Mouse (Mus musculus): Measurements from ENCODE around the gene Igsf9. TPM values are rescaled to one million over a fixed set of nuclear protein-coding genes. Genes with fewer than 3 reads are reported as not detected.

Igsf9 gene
- polyA plus RNA-seq, 1 experiment from 2014 or later = 11.0 TPM

DNA sequence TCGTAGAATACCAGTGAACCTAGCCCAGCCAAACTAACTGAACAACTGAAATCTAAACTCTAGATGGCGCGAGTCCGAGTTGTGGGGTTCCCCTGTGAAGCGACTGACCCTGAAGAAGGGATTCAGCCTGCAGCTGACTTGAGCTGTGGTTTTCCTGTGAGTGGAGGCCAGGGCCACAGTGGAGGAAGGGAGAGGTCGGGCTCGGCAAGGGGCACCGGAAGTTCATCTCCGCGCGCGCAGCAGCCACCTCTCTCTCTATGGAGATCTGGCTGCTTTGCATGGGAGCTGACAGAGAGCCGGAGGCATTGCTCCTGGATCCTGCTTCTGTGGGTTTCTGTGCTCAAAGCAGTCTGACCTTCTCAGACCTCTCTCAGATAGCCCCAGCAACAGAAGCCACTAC lies 31.4 kb downstream of the Igsf9 start:
- TF ChIP-seq CTCF (IDR thresholded peaks at IDR 0.05) = no peak
- ChIA-PET POLR2A (interaction anchor here (1.0 kb wide), 1 partner anchor 9 kb away, joined by 3 read pairs; no protein-coding TSS in a partner anchor), CTCF (interaction anchor here (1.4 kb wide), 1 partner anchor 20 kb away, joined by 3 read pairs; no protein-coding TSS in a partner anchor)
- DNase-seq (ENCODE audit: low read depth, low spot score) = no peak
- no peak for ATAC-seq
- in situ Hi-C loops (cut with MboI; ENCODE audit: low pct_unique_long_range_greater_than_20kb) = loop anchor here (25.0 kb wide), 1 partner anchor 376 kb away; the partner anchor contains the start of genes Dcaf8 and Pex19
- H3K27me3 ChIP-seq = no peaks in the 10 kb centered on the region

DNA sequence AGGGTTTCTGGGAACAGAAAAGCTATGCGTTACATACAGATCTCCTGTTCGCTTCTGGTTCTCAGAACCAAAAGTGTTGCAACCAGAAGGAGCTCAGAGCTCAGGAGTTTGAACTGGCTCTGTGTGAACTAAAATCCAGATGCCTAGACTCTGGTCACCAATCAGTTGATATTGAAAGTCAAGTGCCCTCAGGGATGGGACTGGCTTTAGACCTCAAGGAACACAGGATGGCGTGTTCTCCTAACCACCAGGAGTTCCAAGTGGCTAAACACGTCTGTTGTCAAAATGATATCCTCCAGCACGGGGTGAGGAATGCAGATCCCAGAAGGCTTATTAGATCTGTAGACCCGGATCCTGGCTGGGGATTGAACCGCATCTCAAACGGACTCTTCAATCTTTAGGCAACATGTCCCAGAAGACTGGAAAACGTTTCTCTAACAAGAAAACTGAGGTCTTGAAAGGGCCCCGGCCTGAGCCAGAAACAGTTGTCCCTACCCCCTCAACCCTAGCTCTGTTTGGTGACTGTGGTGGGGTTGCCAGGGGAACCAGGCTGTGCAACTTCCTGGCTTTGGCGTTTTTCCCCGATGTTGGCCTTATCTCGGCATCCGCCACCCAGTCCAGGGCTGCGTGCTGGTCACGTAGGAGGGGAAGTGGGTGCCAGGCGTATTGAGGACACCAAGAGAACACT lies 32.1 kb downstream of the Igsf9 start:
- CTCF ChIA-PET = interaction anchor here (0.9 to 1.4 kb wide), 3 partner anchors 13 to 32 kb away, joined by 3 to 4 read pairs (median 3); partner anchors contain the start of gene Igsf9
- ATAC-seq (peak; percentile 36), DNase-seq (ENCODE audit: low read depth, low spot score) (no peak)
- in situ Hi-C loops (cut with MboI; ENCODE audit: low pct_unique_long_range_greater_than_20kb) = loop anchor here (25.0 kb wide), 1 partner anchor 376 kb away; the partner anchor contains the start of genes Dcaf8 and Pex19
- TF ChIP-seq CTCF (IDR thresholded peaks at IDR 0.05) = no peak
- no peaks in the 10 kb centered on the region for H3K27me3 ChIP-seq
- POLR2A ChIA-PET = interaction anchor here (0.6 to 1.0 kb wide), 3 partner anchors 10 to 21 kb away, joined by 3 to 5 read pairs (median 4); partner anchors contain the start of gene Tagln2

DNA sequence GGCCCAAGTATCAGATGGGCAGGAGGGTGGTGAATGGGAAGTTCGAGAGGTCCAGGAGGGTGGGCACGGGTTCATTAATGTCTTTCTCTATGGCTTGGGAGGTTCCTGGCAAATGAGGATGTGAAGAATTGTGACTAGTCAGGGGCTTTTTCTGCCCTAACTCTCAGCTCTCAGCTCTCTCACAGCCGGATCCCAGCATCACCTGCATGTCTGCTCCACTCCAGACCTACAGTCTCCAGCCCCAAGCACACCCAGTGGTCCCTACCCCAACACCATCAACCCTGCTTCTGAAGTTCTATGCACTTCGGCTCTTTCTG lies 32.6 kb downstream of the Igsf9 start:
- no peak for TF ChIP-seq CTCF (IDR thresholded peaks at IDR 0.05)
- POLR2A ChIA-PET = interaction anchor here (0.7 kb wide), 1 partner anchor 22 kb away, joined by 4 read pairs; no protein-coding TSS in a partner anchor
- in situ Hi-C loops (cut with MboI; ENCODE audit: low pct_unique_long_range_greater_than_20kb) = loop anchor here (25.0 kb wide), 1 partner anchor 377 kb away; the partner anchor contains the start of genes Dcaf8 and Pex19
- no peaks in the 10 kb centered on the region for H3K27me3 ChIP-seq
- ATAC-seq (no peak), DNase-seq (ENCODE audit: low read depth, low spot score) (no peak)
- CTCF ChIA-PET = interaction anchor here (0.9 to 2.2 kb wide), 5 partner anchors 13 to 33 kb away, joined by 3 to 6 read pairs (median 4); partner anchors contain the start of gene Igsf9

DNA sequence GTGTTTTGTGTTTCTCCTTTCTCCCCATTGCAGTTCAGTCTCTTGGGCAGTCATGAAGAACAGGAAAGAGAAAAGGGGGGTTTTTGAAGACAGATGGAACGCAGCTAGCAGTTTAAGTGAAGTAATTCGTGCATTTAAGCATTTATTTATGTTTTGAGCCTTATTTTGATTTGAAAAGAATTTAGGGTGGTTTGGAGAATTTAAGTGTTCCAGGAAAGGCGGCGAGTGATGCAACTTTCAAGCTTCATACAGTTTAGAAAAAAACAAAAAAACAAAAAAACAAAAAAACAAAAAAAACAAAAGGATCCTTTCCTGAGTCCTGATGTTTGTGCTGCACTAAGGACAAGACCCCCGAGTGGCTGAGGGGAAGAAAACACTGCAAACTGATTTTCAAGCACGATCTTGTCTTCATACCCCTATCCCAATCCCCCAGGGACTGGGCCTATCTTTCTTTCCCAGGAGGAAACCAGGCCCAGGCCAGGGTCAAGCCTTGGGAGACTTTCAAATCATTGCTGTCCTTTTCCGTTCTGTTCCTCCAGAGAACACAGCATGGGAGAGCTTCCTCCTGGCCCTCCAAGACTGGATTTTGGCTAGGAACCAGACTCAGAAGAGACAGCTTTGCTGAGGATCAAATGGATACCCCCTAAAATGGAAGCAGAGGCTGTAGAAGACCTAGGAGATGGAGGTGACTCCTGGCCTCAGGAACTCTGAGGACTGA lies 33.1 kb downstream of the Igsf9 start:
- no peak for ATAC-seq
- ChIA-PET POLR2A (interaction anchor here (0.7 kb wide), 1 partner anchor 22 kb away, joined by 4 read pairs; no protein-coding TSS in a partner anchor), CTCF (interaction anchor here (1.0 to 2.2 kb wide), 3 partner anchors 12 to 18 kb away, joined by 4 to 6 read pairs (median 4); no protein-coding TSS in a partner anchor)
- H3K27me3 ChIP-seq = no peaks in the 10 kb centered on the region
- in situ Hi-C loops (cut with MboI; ENCODE audit: low pct_unique_long_range_greater_than_20kb) = loop anchor here (25.0 kb wide), 1 partner anchor 377 kb away; the partner anchor contains the start of genes Dcaf8 and Pex19
- DNase-seq (ENCODE audit: low read depth, low spot score) = no peak
- TF ChIP-seq CTCF (IDR thresholded peaks at IDR 0.05) = no peak

DNA sequence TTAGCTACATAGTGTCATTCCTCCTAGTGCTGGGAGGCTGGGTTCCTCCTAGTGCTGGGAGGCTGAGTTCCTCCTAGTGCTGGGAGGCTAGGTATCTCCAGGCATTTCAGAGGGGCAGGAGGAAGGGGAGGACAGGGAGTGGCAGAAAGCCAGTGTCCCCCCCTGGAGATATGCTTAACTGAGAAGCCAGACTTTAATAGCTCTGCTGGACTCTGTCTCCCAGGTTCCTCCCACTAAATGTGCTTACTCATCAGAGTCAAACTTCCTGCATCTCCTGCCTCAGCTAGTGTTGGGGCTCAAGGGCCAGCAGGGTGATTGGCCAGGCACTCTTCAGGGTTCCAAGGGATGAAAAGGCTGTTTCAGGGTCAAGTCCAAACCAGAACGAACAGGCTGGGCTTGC lies 33.8 kb downstream of the Igsf9 start:
- TF ChIP-seq CTCF (IDR thresholded peaks at IDR 0.05) = no peak
- in situ Hi-C loops (cut with MboI; ENCODE audit: low pct_unique_long_range_greater_than_20kb) = loop anchor here (25.0 kb wide), 1 partner anchor 378 kb away; the partner anchor contains the start of genes Dcaf8 and Pex19
- ATAC-seq (no peak), DNase-seq (ENCODE audit: low read depth, low spot score) (no peak)
- CTCF ChIA-PET = interaction anchor here (1.3 to 2.2 kb wide), 2 partner anchors 13 to 17 kb away, joined by 4 to 6 read pairs; no protein-coding TSS in a partner anchor
- POLR2A ChIA-PET = no interaction called here
- no peaks in the 10 kb centered on the region for H3K27me3 ChIP-seq

DNA sequence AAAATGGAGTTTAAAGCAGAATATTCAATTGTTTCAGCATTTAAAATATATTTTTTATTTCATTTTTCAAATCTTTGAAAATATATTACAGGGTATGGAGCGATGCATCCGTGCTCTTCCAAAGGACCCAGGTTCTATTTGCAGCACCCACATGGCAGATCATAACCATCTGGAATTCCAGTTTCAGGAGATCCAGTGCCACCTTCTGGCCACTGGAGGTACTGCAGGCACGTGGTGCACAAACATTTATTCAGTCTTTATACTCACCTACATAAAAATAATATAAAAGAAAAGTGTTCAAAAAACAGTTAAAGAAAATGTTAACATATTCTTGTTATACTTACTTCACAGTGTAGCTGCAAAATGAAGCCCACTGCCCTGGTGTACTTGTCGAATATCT lies 36.4 kb downstream of the Igsf9 start:
- CTCF ChIA-PET = interaction anchor here (3.1 kb wide), 1 partner anchor 10 kb away, joined by 13 read pairs; no protein-coding TSS in a partner anchor
- POLR2A ChIA-PET = no interaction called here

DNA sequence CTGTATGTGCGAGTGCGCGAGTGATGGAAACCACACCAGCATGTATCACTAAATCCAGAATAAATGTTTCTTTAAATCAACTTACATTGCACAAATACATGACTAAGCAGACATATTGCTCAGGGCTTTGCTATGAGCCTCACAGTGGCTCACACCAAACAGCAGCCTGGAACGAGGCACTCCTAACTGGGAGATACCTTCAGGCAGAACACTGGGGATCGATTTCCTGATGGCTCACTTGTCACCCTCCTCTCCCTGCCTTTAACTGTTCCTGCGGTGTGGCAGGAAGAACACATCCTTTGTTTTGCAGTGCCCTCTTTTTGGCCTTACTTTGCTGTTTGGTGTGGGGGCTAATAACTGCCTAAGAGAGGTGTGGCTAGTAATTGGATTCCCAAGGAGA lies 38.1 kb downstream of the Igsf9 start:
- in situ Hi-C loops (cut with MboI; ENCODE audit: low pct_unique_long_range_greater_than_20kb) = loop anchor here (10.0 to 25.0 kb wide), 2 partner anchors 115 to 382 kb away; partner anchors contain the start of genes Dcaf8, Dusp23 and Pex19
- ATAC-seq (no peak), DNase-seq (ENCODE audit: low read depth, low spot score) (no peak)
- CTCF ChIA-PET = interaction anchor here (0.8 to 3.1 kb wide), 3 partner anchors 9 to 17 kb away, joined by 3 to 13 read pairs (median 4); no protein-coding TSS in a partner anchor
- TF ChIP-seq CTCF (IDR thresholded peaks at IDR 0.05) = no peak
- POLR2A ChIA-PET = no interaction called here
- H3K27me3 ChIP-seq = peaks cover 5% of the 10 kb centered on the region

More for the DNA sequence above, 36.4 kb downstream of the Igsf9 start:
- no peak for DNase-seq (ENCODE audit: low read depth, low spot score)
- TF ChIP-seq CTCF (IDR thresholded peaks at IDR 0.05) = peak; percentile 77
- H3K27me3 ChIP-seq = no peaks in the 10 kb centered on the region
- no peak for ATAC-seq
- in situ Hi-C loops (cut with MboI; ENCODE audit: low pct_unique_long_range_greater_than_20kb) = loop anchor here (25.0 kb wide), 1 partner anchor 381 kb away; the partner anchor contains the start of genes Dcaf8 and Pex19

DNA sequence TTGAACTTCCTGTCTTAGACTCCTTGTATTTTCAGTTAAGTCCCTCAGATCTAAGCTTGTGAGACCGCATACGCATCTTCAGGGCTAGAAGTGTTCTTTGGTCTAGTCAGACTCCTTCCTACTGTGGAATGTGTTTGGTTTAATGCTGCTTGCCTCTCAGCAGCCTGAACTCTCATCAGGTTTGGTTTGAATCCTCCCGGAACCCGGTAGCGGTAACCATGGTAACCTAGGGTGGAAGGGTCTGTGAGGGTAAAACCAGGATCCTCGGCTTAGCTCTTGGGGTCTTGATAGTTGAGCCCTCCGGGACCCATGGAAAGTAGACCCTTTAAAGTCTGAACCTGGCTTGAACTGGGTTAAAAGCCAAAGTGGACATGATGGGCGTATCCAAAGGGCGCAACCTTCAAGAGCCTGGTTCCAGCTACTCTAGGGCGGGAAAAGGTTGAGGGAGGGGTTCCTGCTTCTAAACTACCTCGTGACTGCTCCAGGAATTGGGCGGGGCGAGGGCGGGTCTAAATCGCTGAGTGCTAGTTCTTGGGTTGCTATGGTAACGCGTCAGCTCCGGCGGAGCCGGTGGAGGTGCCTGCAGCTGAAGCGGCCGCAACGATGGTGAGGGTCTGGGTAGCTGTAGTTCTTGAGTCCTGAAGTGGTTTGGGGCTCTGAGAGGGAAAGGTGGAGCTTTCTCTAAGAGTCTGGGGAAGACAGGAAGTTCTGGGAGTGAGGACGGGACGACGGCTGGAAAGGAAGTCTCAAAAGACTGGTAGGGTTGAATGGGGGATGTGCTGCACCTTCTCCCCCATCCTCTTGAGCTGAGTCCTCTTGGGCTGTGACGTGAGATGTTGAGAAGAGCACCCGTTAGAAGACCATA lies 39.2 kb downstream of the Igsf9 start, which contains the start of gene Cfap45:
Gene Cfap45, plus strand, starts transcription at position 226 of the 865 bp plus-strand sequence.
- no peak for ATAC-seq
- peaks cover 8% of the 10 kb centered on the region for H3K27me3 ChIP-seq
- in situ Hi-C loops (cut with MboI; ENCODE audit: low pct_unique_long_range_greater_than_20kb) = loop anchor here (10.0 to 25.0 kb wide), 2 partner anchors 114 to 384 kb away; partner anchors contain the start of genes Dcaf8, Dusp23 and Pex19
- no peak for TF ChIP-seq CTCF (IDR thresholded peaks at IDR 0.05)
- DNase-seq (ENCODE audit: low read depth, low spot score) = no peak
- POLR2A ChIA-PET = no interaction called here
- CTCF ChIA-PET = interaction anchor here (0.8 to 3.1 kb wide), 5 partner anchors 8 to 23 kb away, joined by 3 to 13 read pairs (median 4); no protein-coding TSS in a partner anchor

DNA sequence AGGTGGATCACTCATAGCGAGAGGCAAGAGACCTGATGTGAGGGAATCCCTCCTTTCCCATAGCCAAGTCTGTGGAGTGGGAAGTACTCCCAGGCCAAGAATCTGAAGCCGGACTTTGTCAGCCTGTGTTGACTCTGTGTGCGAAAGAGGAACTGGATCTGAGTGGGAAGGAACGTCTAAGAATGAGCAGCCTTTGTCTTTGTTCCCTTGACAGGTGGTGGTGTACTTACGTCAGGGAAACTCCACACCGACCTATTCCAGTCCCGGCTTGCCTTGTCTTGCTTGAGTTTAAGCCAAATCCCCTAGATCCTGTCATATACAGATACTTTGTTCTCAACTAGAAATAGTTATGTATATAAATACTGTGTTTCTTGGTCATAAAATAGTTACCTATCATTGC lies 40.9 kb downstream of the Igsf9 start:
- ChIA-PET POLR2A (no interaction called here), CTCF (no interaction called here)
- ATAC-seq = no peak
- DNase-seq (ENCODE audit: low read depth, low spot score) = no peak
- H3K27me3 ChIP-seq = peaks cover 8% of the 10 kb centered on the region
- TF ChIP-seq CTCF (IDR thresholded peaks at IDR 0.05) = no peak
- in situ Hi-C loops (cut with MboI; ENCODE audit: low pct_unique_long_range_greater_than_20kb) = loop anchor here (10.0 to 25.0 kb wide), 2 partner anchors 112 to 385 kb away; partner anchors contain the start of genes Dcaf8, Dusp23 and Pex19

Data from Patski (cell line).